Mouse (Mus musculus): ENCODE measurements around the gene Zfp40. TPM values are rescaled to one million over a fixed set of nuclear protein-coding genes. Genes with fewer than 3 reads are reported as not detected.
"Not testable (repeated sequence)": the region's sequence is repeated elsewhere in the genome, so short reads cannot be mapped to it uniquely, and the experiment has no call there.

The Zfp40 gene
- polyA plus RNA-seq (2011; ENCODE audit: insufficient read depth, insufficient read length, low read depth, missing spikeins): 5.7 and 6.7 TPM in 2 replicates

- H3K27ac ChIP-seq (ENCODE audit: insufficient read depth, low read length): no peak within 1 kb of the TSS
Measured at GRCm38 (mm10) chr17:23192453-23193379, at the start of gene Zfp40. Gene Zfp40 (minus strand): TSS chr17:23193252.

GRCm38 (mm10) chr17:23218320-23218719, 25.3 kb upstream of the Zfp40 start:
- Histone ChIP-seq H3K9ac (ENCODE audit: low read depth, poor library complexity, severe bottlenecking) (no peak overlapping the region), H3K27me3 (ENCODE audit: control insufficient read depth, insufficient read depth, low read length, poor library complexity, severe bottlenecking) (no peaks in the 10 kb centered on the region), H3K9me3 (replicated peaks; ENCODE audit: control insufficient read depth, insufficient read depth, low read length, poor library complexity, severe bottlenecking) (no peaks in the 10 kb centered on the region), H3K4me3 (ENCODE audit: low read depth, low read length) (no peak overlapping the region), H3K4me1 (ENCODE audit: control insufficient read depth, insufficient read depth, low read length) (no peaks in the 10 kb centered on the region), H3K27ac (ENCODE audit: insufficient read depth, low read length) (no peak overlapping the region), H3K36me3 (ENCODE audit: control insufficient read depth, insufficient read depth, low read length, poor library complexity, severe bottlenecking) (no peaks in the 10 kb centered on the region)
- TF ChIP-seq CTCF (IDR thresholded peaks at IDR 0.05; ENCODE audit: low read depth, low read length) (no peak), EP300 (IDR thresholded peaks at IDR 0.05; ENCODE audit: insufficient read depth, low read depth, low read length) (no peak), POLR2A (IDR thresholded peaks at IDR 0.05; ENCODE audit: insufficient read depth, low read length) (no peak)

More at GRCm38 (mm10) chr17:23192453-23193379, at the start of gene Zfp40:
- Histone ChIP-seq H3K4me3 (ENCODE audit: low read depth, low read length) (peak within 1 kb of the TSS; percentile 85), H3K4me1 (ENCODE audit: control insufficient read depth, insufficient read depth, low read length) (no peaks in the 10 kb centered on the region), H3K36me3 (ENCODE audit: control insufficient read depth, insufficient read depth, low read length, poor library complexity, severe bottlenecking) (no peaks in the 10 kb centered on the region), H3K9me3 (replicated peaks; ENCODE audit: control insufficient read depth, insufficient read depth, low read length, poor library complexity, severe bottlenecking) (no peaks in the 10 kb centered on the region), H3K27me3 (ENCODE audit: control insufficient read depth, insufficient read depth, low read length, poor library complexity, severe bottlenecking) (no peaks in the 10 kb centered on the region), H3K9ac (ENCODE audit: low read depth, poor library complexity, severe bottlenecking) (peak within 1 kb of the TSS; percentile 55)
- TF ChIP-seq POLR2A (IDR thresholded peaks at IDR 0.05; ENCODE audit: insufficient read depth, low read length) (peak; percentile 30), CTCF (IDR thresholded peaks at IDR 0.05; ENCODE audit: low read depth, low read length) (no peak)

DNA sequence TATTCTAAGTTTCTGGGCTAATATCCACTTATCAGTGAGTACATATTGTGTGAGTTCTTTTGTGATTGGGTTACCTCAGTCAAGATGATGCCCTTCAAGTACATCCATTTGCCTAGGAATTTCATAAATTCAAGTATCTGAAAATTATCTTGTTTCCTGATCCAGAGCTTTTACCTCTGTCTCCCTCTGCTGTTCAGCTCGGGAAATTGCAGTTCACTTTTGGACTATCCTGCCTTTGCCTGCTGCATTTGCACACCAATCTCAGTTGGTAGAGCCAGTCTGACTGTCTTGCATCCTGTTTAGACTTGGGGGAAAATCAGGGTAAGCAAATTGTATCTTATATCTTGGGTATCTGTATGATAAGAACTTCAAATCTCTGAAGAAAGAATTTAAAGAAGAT, 6.8 kb upstream of the Zfp40 start:
- not testable (repeated sequence) for H3K27me3 ChIP-seq (ENCODE audit: control insufficient read depth, insufficient read depth, low read length, poor library complexity, severe bottlenecking); H3K9me3 ChIP-seq (replicated peaks; ENCODE audit: control insufficient read depth, insufficient read depth, low read length, poor library complexity, severe bottlenecking); H3K36me3 ChIP-seq (ENCODE audit: control insufficient read depth, insufficient read depth, low read length, poor library complexity, severe bottlenecking); H3K4me1 ChIP-seq (ENCODE audit: control insufficient read depth, insufficient read depth, low read length); H3K9ac ChIP-seq (ENCODE audit: low read depth, poor library complexity, severe bottlenecking); H3K4me3 ChIP-seq (ENCODE audit: low read depth, low read length); H3K27ac ChIP-seq (ENCODE audit: insufficient read depth, low read length)

DNA sequence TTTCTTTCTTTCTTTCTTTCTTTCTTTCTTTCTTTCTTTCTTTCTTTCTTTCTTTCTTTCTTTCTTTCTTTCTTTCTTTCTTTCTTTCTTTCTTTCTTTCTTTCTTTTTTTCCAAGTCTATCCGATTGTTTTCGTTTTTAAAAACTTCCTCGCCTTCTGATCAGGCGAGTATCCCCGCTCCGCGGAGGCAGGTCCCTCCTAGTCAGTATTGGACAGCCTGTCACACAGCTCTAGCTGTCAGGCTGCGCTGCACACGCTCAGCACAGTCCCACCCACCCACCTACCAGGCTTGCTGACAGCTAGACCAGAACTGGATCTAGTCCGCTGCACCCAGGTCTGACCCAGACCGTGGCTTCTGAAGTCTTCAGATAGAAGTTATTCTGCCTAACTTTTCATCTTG, 389 bp upstream of the Zfp40 start:
- Histone ChIP-seq H3K27ac (ENCODE audit: insufficient read depth, low read length) (no peak overlapping the region), H3K9ac (ENCODE audit: low read depth, poor library complexity, severe bottlenecking) (no peak overlapping the region), H3K9me3 (replicated peaks; ENCODE audit: control insufficient read depth, insufficient read depth, low read length, poor library complexity, severe bottlenecking) (no peaks in the 10 kb centered on the region), H3K4me1 (ENCODE audit: control insufficient read depth, insufficient read depth, low read length) (no peaks in the 10 kb centered on the region), H3K4me3 (ENCODE audit: low read depth, low read length) (peak overlapping the region; percentile 45), H3K27me3 (ENCODE audit: control insufficient read depth, insufficient read depth, low read length, poor library complexity, severe bottlenecking) (no peaks in the 10 kb centered on the region), H3K36me3 (ENCODE audit: control insufficient read depth, insufficient read depth, low read length, poor library complexity, severe bottlenecking) (no peaks in the 10 kb centered on the region)
- TF ChIP-seq CTCF (IDR thresholded peaks at IDR 0.05; ENCODE audit: low read depth, low read length): no peak

- no peak for TF ChIP-seq EP300 (IDR thresholded peaks at IDR 0.05; ENCODE audit: insufficient read depth, low read depth, low read length)
- TF ChIP-seq CTCF (IDR thresholded peaks at IDR 0.05; ENCODE audit: low read depth, low read length): no peak
- no peak for TF ChIP-seq POLR2A (IDR thresholded peaks at IDR 0.05; ENCODE audit: insufficient read depth, low read length)
- H3K9me3 ChIP-seq (replicated peaks; ENCODE audit: control insufficient read depth, insufficient read depth, low read length, poor library complexity, severe bottlenecking): no peaks in the 10 kb centered on the region
- H3K36me3 ChIP-seq (ENCODE audit: control insufficient read depth, insufficient read depth, low read length, poor library complexity, severe bottlenecking): no peaks in the 10 kb centered on the region
- no peak overlapping the region for H3K27ac ChIP-seq (ENCODE audit: insufficient read depth, low read length)
- H3K9ac ChIP-seq (ENCODE audit: low read depth, poor library complexity, severe bottlenecking): no peak overlapping the region
- H3K27me3 ChIP-seq (ENCODE audit: control insufficient read depth, insufficient read depth, low read length, poor library complexity, severe bottlenecking): no peaks in the 10 kb centered on the region
- H3K4me3 ChIP-seq (ENCODE audit: low read depth, low read length): no peak overlapping the region
- no peaks in the 10 kb centered on the region for H3K4me1 ChIP-seq (ENCODE audit: control insufficient read depth, insufficient read depth, low read length)
Measured at GRCm38 (mm10) chr17:23187680-23188079, 5.4 kb downstream of the Zfp40 start.

Other genes starting within 250 kb of the Zfp40 start
- gene Vmn2r-ps130, start 132.1 kb downstream of the Zfp40 start, polyA plus RNA-seq (2011; ENCODE audit: insufficient read depth, insufficient read length, low read depth, missing spikeins): not detected in 2 replicates
- 0.04 and 0.08 TPM in 2 replicates for gene Vmn2r114, start 119.3 kb upstream of the Zfp40 start, polyA plus RNA-seq (2011; ENCODE audit: insufficient read depth, insufficient read length, low read depth, missing spikeins)
- gene Vmn2r115, start 150.5 kb upstream of the Zfp40 start, polyA plus RNA-seq (2011; ENCODE audit: insufficient read depth, insufficient read length, low read depth, missing spikeins): not detected in 2 replicates
- gene Vmn2r116, start 191.4 kb upstream of the Zfp40 start, polyA plus RNA-seq (2011; ENCODE audit: insufficient read depth, insufficient read length, low read depth, missing spikeins): not detected in 2 replicates